Mouse (Mus musculus) layer of hippocampus, adult 9-10 months (tissue): Measurements from ENCODE around the gene Gnl1.
"Not testable (repeated sequence)": the region's sequence is repeated elsewhere in the genome, so short reads cannot be mapped to it uniquely, and the experiment has no call there.

Experiments used
- DNase-seq: peaks from one replicate; pipeline ENCODE4 v3.0.0; 2022; ENCODE audit warnings: low spot score

Gnl1 gene

GRCm38 (mm10) chr17:35979401-35980362 is at the start of gene Gnl1, which contains the start of gene Prr3:
Gnl1 (plus strand) TSS chr17:35979851.
Prr3 (minus strand) TSS chr17:35980236.
- DNase-seq, result peak; percentile 95

- no peak for DNase-seq
Measured at GRCm38 (mm10) chr17:35930627-35931026, 49.0 kb upstream of the Gnl1 start.

- no peak for DNase-seq
Measured at GRCm38 (mm10) chr17:35932608-35933007, 47.0 kb upstream of the Gnl1 start.

GRCm38 (mm10) chr17:35935763-35936162 is 43.9 kb upstream of the Gnl1 start:
- not testable (repeated sequence) for DNase-seq

- no peak for DNase-seq
Measured at GRCm38 (mm10) chr17:35937700-35938348, 41.8 kb upstream of the Gnl1 start.

GRCm38 (mm10) chr17:35939108-35939507 is 40.5 kb upstream of the Gnl1 start:
- no peak for DNase-seq

GRCm38 (mm10) chr17:35939941-35940340 is 39.7 kb upstream of the Gnl1 start:
- no peak for DNase-seq

GRCm38 (mm10) chr17:35950946-35951345 is 28.7 kb upstream of the Gnl1 start:
- not testable (repeated sequence) for DNase-seq

- DNase-seq, result not testable (repeated sequence)
Measured at GRCm38 (mm10) chr17:35952559-35952958, 27.1 kb upstream of the Gnl1 start.

GRCm38 (mm10) chr17:35954665-35955064 is 25.0 kb upstream of the Gnl1 start:
- DNase-seq, result no peak

GRCm38 (mm10) chr17:35958533-35959223 is 21.0 kb upstream of the Gnl1 start:
- DNase-seq, result no peak

GRCm38 (mm10) chr17:35963279-35963678 is 16.4 kb upstream of the Gnl1 start:
- no peak for DNase-seq

- DNase-seq, result no peak
Measured at GRCm38 (mm10) chr17:35967621-35968020, 12.0 kb upstream of the Gnl1 start.

GRCm38 (mm10) chr17:35969418-35970389 is 9.9 kb upstream of the Gnl1 start, which contains the start of gene Abcf1:
Abcf1 (minus strand) TSS chr17:35969761.
- peak; percentile 92 for DNase-seq

GRCm38 (mm10) chr17:35972131-35972530 is 7.5 kb upstream of the Gnl1 start:
- DNase-seq, result no peak

- no peak for DNase-seq
Measured at GRCm38 (mm10) chr17:35978811-35979400, 745 bp upstream of the Gnl1 start.

GRCm38 (mm10) chr17:35980363-35980754 is 708 bp downstream of the Gnl1 start:
- no peak for DNase-seq

GRCm38 (mm10) chr17:35981776-35982175 is 2.1 kb downstream of the Gnl1 start:
- no peak for DNase-seq

GRCm38 (mm10) chr17:35991781-35992180 is 12.1 kb downstream of the Gnl1 start:
- no peak for DNase-seq

- no peak for DNase-seq
Measured at GRCm38 (mm10) chr17:35993675-35994074, 14.0 kb downstream of the Gnl1 start.
